Mouse (Mus musculus) forebrain, embryonic 16.5 days (tissue): ENCODE data around the gene Sez6. TPM values are rescaled to one million over a fixed set of nuclear protein-coding genes. Genes with fewer than 3 reads are reported as not detected.
A peak's percentile ranks its signal among the peaks of the same experiment; 100 is the strongest.

Experiments
- ATAC-seq: fragments of 200-750 bp; cut with Nextera tagmentation; 2 replicates; pipeline ENCODE4 v1.8.0; 2017; ENCODE audit warnings: mild to moderate bottlenecking, moderate library complexity
- H3K27ac ChIP-seq: fragments of 300-500 bp; sonication (generic); 2 replicates; pipeline ENCODE4 v1.5.1; 2014; ENCODE audit warnings: low read length, control low read depth
- H3K27me3 ChIP-seq: fragments of 300-500 bp; sonication (generic); replicated peaks from 2 replicates; pipeline ENCODE4 v1.6.1; 2014; ENCODE audit warnings: low read length; ENCODE audit not compliant: control insufficient read depth, insufficient read depth
- H3K36me3 ChIP-seq: fragments of 300-500 bp; sonication (generic); 2 replicates; pipeline ENCODE4 v1.6.1; 2014; ENCODE audit not compliant: control insufficient read depth, insufficient read depth
- H3K4me1 ChIP-seq: fragments of 300-500 bp; sonication (generic); replicated peaks from 2 replicates; pipeline ENCODE4 v1.6.1; 2014; ENCODE audit warnings: low read length; ENCODE audit not compliant: control insufficient read depth, insufficient read depth
- H3K4me2 ChIP-seq: fragments of 300-500 bp; sonication (generic); 2 replicates; pipeline ENCODE4 v1.6.1; 2014; ENCODE audit warnings: mild to moderate bottlenecking, low read length, control low read depth
- H3K4me3 ChIP-seq: fragments of 300-500 bp; sonication (generic); replicated peaks from 2 replicates; pipeline ENCODE4 v1.5.1; 2014; ENCODE audit warnings: mild to moderate bottlenecking, low read length, control low read depth
- H3K9ac ChIP-seq: fragments of 300-500 bp; sonication (generic); replicated peaks from 2 replicates; pipeline ENCODE4 v1.6.1; 2014; ENCODE audit warnings: low read depth, low read length, control low read depth
- H3K9me3 ChIP-seq: fragments of 300-500 bp; sonication (generic); 2 replicates; pipeline ENCODE4 v1.6.1; 2016; ENCODE audit warnings: low read length; ENCODE audit not compliant: control insufficient read depth
- WGBS: fragments of 180-500 bp; shearing (Covaris S2); extraction: QIAGEN DNeasy Blood & Tissue Kit; methylation state at CpG from one replicate; pipeline ENCODE4 v1.1.7; 2014; 5-methylcytosine and 5-hydroxymethylcytosine counted together
- polyA plus RNA-seq: library from polyadenylated mRNA; unstranded; fragments of >200 nt; fragmentation: Nextera tagmentation; extraction: Ambion mirVana; gene quantifications from 2 replicates; pipeline ENCODE4 v1.2.1, GENCODE M21; 2015

The Sez6 gene
- polyA plus RNA-seq, 1 experiment from 2014 or later, result 284 TPM

DNA sequence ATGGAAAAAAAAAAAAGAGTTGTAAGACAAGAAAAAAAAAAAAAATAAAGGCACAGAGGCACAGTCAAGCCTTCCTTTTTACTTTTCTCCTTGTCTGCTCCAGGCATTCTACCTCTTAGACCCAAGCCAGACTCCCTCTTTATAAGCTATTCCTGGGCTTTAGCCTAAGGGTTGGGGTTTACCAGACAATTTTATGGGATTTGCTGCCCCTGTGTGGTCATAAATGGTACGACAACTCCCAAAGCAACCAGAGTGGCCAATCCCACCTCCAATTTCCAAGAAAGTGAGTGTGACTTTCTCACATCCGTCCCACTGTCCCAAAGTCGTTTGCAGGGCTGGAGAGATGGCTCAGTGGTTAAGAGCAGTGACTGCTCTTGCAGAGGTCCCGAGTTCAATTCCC is 36.5 kb downstream of the Sez6 start:
- H3K4me3 ChIP-seq, result no peak overlapping the region
- H3K9ac ChIP-seq, result no peak overlapping the region
- H3K27me3 ChIP-seq, result no peaks in the 10 kb centered on the region
- H3K4me1 ChIP-seq, result peaks cover 27% of the 10 kb centered on the region
- no peak overlapping the region for H3K27ac ChIP-seq
- no peaks in the 10 kb centered on the region for H3K9me3 ChIP-seq
- WGBS, result under 1% methylated on average over 4 of the region's 4 CpGs
- no peak overlapping the region for H3K4me2 ChIP-seq
- H3K36me3 ChIP-seq, result peaks cover 12% of the 10 kb centered on the region; the same call in 1 of the 2 replicates
- ATAC-seq, result 0 out of 2 replicates have a peak, but pooled peaks have one; percentile 39

GRCm38 (mm10) chr11:77968786-77969185 is 38.2 kb downstream of the Sez6 start:
- Histone ChIP-seq H3K4me3 (no peak overlapping the region), H3K9ac (no peak overlapping the region), H3K27ac (no peak overlapping the region), H3K9me3 (no peaks in the 10 kb centered on the region), H3K4me1 (peaks cover 27% of the 10 kb centered on the region), H3K4me2 (no peak overlapping the region), H3K36me3 (peaks cover 17% of the 10 kb centered on the region; the same call in 1 of the 2 replicates), H3K27me3 (no peaks in the 10 kb centered on the region)
- 81% methylated on average over 4 of the region's 4 CpGs for WGBS
- no peak for ATAC-seq

DNA sequence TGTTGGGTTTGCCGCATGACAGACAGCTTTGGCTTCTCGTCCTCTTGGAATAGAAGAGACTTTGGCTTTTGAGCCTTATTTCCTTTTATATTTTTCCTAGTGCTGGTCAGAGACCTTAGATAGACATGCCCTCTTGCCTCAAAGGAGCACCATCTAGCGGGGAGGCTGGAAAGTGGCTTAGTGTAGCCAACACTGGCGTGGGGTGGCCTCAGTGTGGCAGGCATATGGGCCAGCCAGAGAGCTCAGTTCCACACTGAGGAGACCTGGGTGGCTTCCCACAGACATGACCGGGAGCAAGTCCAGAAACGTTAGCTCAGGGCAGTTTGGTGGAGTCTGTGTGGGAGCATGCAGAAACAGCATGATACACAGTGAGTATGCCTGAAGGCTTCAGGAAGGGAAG is 40.1 kb downstream of the Sez6 start:
- Histone ChIP-seq H3K4me2 (no peak overlapping the region), H3K4me3 (no peak overlapping the region), H3K9ac (no peak overlapping the region), H3K27me3 (no peaks in the 10 kb centered on the region), H3K9me3 (no peaks in the 10 kb centered on the region), H3K4me1 (peaks cover 11% of the 10 kb centered on the region), H3K36me3 (peaks cover 29% of the 10 kb centered on the region), H3K27ac (no peak overlapping the region)
- 84% methylated on average over 6 of the region's 6 CpGs for WGBS
- ATAC-seq, result no peak

DNA sequence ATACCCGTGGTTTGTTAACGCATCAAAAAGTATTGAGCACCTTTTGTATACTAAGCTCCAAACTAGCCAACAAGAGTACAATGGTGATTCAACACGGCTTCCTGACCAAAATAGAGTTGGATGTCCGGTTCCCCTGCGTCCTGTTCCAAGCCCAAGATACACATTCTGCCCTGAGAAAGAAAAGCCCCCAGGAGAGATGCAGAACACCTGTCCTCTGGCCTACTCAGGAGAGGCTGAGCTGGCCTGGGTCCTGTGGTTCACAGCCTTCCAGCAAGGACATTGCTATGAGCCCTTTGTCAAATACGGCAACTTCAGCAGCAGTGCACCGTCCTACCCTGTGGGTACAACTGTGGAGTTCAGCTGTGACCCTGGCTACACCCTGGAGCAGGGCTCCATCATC is 42.9 kb downstream of the Sez6 start:
- peaks cover 40% of the 10 kb centered on the region for H3K36me3 ChIP-seq
- H3K4me2 ChIP-seq, result no peak overlapping the region
- H3K9me3 ChIP-seq, result no peaks in the 10 kb centered on the region
- whole genome bisulfite sequencing, result 83% methylated on average over 7 of the region's 7 CpGs
- no peaks in the 10 kb centered on the region for H3K4me1 ChIP-seq
- H3K27me3 ChIP-seq, result peaks cover 2% of the 10 kb centered on the region; the same call in 1 of the 2 replicates
- H3K9ac ChIP-seq, result no peak overlapping the region
- no peak for ATAC-seq
- H3K4me3 ChIP-seq, result no peak overlapping the region
- H3K27ac ChIP-seq, result no peak overlapping the region

GRCm38 (mm10) chr11:77974325-77974724 is 43.7 kb downstream of the Sez6 start:
- ATAC-seq, result no peak
- no peaks in the 10 kb centered on the region for H3K4me1 ChIP-seq
- no peak overlapping the region for H3K9ac ChIP-seq
- 45% methylated on average over 15 of the region's 15 CpGs for WGBS
- H3K4me3 ChIP-seq, result no peak overlapping the region
- no peaks in the 10 kb centered on the region for H3K9me3 ChIP-seq
- H3K27me3 ChIP-seq, result peaks cover 2% of the 10 kb centered on the region; the same call in 1 of the 2 replicates
- H3K27ac ChIP-seq, result no peak overlapping the region
- peaks cover 45% of the 10 kb centered on the region for H3K36me3 ChIP-seq
- no peak overlapping the region for H3K4me2 ChIP-seq

DNA sequence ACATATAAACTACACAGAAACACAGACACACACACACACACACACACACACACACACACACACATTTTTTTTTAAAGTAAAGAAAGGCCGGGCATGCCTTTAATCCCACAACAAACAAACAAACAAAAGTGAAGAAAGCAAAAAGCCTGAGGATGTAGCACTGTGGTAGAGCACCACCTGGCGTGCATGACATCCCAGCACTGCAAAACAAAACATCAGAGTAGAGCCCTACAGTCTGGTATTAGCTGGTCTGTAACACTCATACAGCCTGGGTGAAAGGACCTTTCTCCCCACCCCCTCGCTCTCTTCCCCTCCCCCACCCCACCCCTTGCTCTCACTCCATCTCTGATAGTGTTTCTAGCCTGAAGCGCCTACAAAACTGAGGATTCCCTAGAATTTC is 45.3 kb downstream of the Sez6 start:
- peaks cover 37% of the 10 kb centered on the region for H3K36me3 ChIP-seq

DNA sequence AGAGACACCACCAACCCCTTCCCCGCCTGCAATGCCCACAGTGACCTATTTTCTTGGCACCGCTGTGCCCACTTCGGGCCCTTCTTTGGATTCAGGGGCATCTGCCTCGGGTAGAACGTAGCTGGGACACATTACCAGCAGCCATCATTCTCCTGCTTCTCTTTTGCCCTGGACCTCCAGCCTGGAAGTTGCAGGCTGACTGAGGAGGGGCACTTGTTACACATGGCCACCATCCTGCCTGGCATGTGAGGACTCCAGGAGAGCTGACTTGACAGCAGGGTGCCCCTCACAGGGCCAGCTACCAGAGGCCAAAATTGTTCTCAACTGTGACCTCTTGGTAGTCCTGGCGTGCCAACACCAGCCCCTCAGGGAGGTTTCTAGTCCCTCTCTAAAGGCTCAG is 47.6 kb downstream of the Sez6 start:
- 86% methylated on average over 6 of the region's 6 CpGs for WGBS
- Histone ChIP-seq H3K4me2 (no peak overlapping the region), H3K4me3 (no peak overlapping the region), H3K27me3 (peaks cover 2% of the 10 kb centered on the region; the same call in 1 of the 2 replicates), H3K9me3 (no peaks in the 10 kb centered on the region), H3K36me3 (peaks cover 33% of the 10 kb centered on the region), H3K27ac (no peak overlapping the region), H3K4me1 (peaks cover 10% of the 10 kb centered on the region), H3K9ac (no peak overlapping the region)
- no peak for ATAC-seq

More for the DNA sequence above, 45.3 kb downstream of the Sez6 start:
- H3K9ac ChIP-seq, result no peak overlapping the region
- H3K4me3 ChIP-seq, result no peak overlapping the region
- ATAC-seq, result no peak
- no peak overlapping the region for H3K27ac ChIP-seq
- H3K9me3 ChIP-seq, result no peaks in the 10 kb centered on the region
- H3K4me1 ChIP-seq, result peaks cover 5% of the 10 kb centered on the region
- 47% methylated on average over 4 of the region's 4 CpGs for WGBS
- no peak overlapping the region for H3K4me2 ChIP-seq
- H3K27me3 ChIP-seq, result peaks cover 2% of the 10 kb centered on the region; the same call in 1 of the 2 replicates

GRCm38 (mm10) chr11:77979221-77979809 is 48.7 kb downstream of the Sez6 start:
- H3K9me3 ChIP-seq, result no peaks in the 10 kb centered on the region
- no peak overlapping the region for H3K27ac ChIP-seq
- WGBS, result 81% methylated on average over 8 of the region's 8 CpGs
- peaks cover 10% of the 10 kb centered on the region for H3K4me1 ChIP-seq
- ATAC-seq, result no peak
- H3K4me2 ChIP-seq, result no peak overlapping the region
- peaks cover 24% of the 10 kb centered on the region for H3K36me3 ChIP-seq
- H3K9ac ChIP-seq, result no peak overlapping the region
- H3K27me3 ChIP-seq, result peaks cover 2% of the 10 kb centered on the region; the same call in 1 of the 2 replicates
- H3K4me3 ChIP-seq, result no peak overlapping the region

DNA sequence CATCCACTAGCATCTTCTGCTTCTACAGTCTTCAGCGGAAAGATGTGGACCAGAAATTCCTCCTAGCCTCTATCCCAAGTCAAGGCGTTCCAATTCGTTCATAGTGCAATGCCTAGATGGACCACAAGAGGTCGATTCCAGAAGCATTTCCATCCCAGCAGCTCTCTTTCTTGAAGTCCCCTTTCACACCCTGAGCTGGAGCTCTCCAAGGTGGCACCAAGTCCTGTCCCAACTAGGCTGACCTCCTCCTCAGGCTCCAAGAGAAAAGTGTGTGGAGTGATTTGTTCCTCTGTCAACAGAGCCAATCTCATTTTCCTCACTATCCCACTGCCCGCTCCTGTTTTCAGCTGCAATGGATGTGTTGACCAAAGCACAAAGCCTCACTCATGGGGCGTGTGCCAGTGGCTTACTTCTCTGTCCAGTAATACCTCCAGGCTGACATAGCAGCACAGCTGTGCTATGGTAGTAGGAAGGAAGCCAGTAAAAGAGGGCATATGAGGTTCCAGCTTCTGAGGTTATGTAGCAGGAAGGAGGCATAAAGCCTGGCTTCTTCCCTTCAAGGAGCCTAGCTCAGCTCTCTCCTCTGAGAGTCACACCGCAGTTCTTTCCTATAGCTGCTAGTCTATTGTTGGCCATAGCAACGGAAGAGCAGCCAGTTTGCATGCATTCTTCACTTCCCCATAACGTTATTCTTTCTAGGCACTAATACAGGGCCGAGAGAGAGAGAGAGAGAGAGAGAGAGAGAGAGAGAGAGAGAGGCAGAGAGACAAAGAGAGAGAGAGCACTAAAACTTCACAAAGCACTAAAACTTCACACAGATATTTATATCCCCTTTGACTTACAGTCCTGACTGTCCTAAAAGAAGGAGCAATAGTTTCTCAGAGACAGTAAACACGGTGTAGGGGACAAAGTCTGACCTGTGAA is 49.9 kb downstream of the Sez6 start:
- peaks cover 2% of the 10 kb centered on the region; the same call in 1 of the 2 replicates for H3K27me3 ChIP-seq
- ATAC-seq, result no peak
- H3K4me2 ChIP-seq, result no peak overlapping the region
- no peaks in the 10 kb centered on the region for H3K9me3 ChIP-seq
- WGBS, result 34% methylated on average over 11 of the region's 11 CpGs
- no peak overlapping the region for H3K4me3 ChIP-seq
- peak overlapping the region; percentile 22; the same call in 1 of the 2 replicates for H3K27ac ChIP-seq
- H3K36me3 ChIP-seq, result peaks cover 17% of the 10 kb centered on the region
- H3K4me1 ChIP-seq, result peaks cover 14% of the 10 kb centered on the region
- no peak overlapping the region for H3K9ac ChIP-seq
